Mouse (Mus musculus): ENCODE measurements around the gene Ubqln2. TPM values are rescaled to one million over a fixed set of nuclear protein-coding genes. Genes with fewer than 3 reads are reported as not detected.

Gene Ubqln2
- polyA plus RNA-seq, 1 experiment, result 116 TPM

GRCm38 (mm10) chrX:153505954-153506353 lies 7.9 kb downstream of the Ubqln2 start:
- Histone ChIP-seq H3K4me1 (ENCODE audit: control insufficient read depth, insufficient read depth, low read length) (no peaks in the 10 kb centered on the region), H3K27ac (ENCODE audit: insufficient read depth, low read length) (no peak overlapping the region), H3K27me3 (ENCODE audit: control insufficient read depth, insufficient read depth, low read length) (no peaks in the 10 kb centered on the region), H3K4me3 (replicated peaks; ENCODE audit: insufficient read depth, low read depth, low read length) (no peak overlapping the region)
- no peak for TF ChIP-seq POLR2A (IDR thresholded peaks at IDR 0.05; ENCODE audit: borderline replicate concordance, insufficient read depth, low read length)
- TF ChIP-seq CTCF (IDR thresholded peaks at IDR 0.05; ENCODE audit: borderline replicate concordance, insufficient read depth, low read depth, low read length), result peak; percentile 41; the same call in 1 of the 2 replicates
- WGBS, result 38% methylated on average over 9 of the region's 9 CpGs
- peak in 1 of 2 experiments; percentile 27 for DNase-seq

DNA sequence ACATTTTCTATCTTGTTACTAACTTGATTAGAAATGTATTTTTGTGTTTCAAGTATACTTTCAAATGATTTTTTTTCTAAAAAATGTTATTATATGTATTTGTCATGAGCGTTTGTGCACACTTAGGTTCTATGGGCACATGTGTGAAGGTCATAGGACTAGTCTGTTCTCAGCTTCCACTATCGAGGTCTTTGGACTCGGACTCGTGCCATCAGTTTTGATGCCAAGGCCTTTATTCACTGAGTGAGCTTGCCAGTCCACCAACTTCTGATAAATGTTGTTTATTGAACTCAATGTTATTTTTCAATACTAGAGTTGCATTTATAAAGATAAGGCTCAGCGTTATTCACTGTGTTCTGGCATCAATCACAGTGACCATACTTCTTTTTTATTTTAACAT lies 17.5 kb downstream of the Ubqln2 start:
- H3K27ac ChIP-seq (ENCODE audit: insufficient read depth, low read length), result no peak overlapping the region
- WGBS, result 83% methylated on average over 5 of the region's 5 CpGs
- no peak for DNase-seq
- no peaks in the 10 kb centered on the region for H3K27me3 ChIP-seq (ENCODE audit: control insufficient read depth, insufficient read depth, low read length)
- no peak overlapping the region for H3K4me3 ChIP-seq (replicated peaks; ENCODE audit: insufficient read depth, low read depth, low read length)
- no peak for TF ChIP-seq POLR2A (IDR thresholded peaks at IDR 0.05; ENCODE audit: borderline replicate concordance, insufficient read depth, low read length)
- TF ChIP-seq CTCF (IDR thresholded peaks at IDR 0.05; ENCODE audit: borderline replicate concordance, insufficient read depth, low read depth, low read length), result no peak
- no peaks in the 10 kb centered on the region for H3K4me1 ChIP-seq (ENCODE audit: control insufficient read depth, insufficient read depth, low read length)

DNA sequence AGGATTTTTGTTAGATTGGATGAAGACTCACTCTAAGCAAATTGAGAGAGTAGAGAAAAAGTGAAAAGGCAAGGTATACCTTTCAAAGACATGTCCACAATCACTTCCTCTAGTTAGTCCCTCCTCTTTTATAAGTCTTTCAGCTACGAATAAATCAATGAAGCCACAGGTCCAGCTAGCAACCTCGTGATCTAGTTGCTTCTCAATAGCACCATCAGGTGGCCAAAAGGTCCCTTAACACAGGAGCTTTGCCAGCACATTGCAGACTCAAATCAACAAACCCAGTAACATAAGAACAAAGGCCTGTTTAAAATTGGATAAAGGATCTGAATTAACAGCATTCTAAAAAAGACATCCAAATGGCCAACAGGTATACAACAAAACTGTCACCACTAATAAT lies 30.4 kb downstream of the Ubqln2 start:
- 6% methylated on average over 2 of the region's 2 CpGs for WGBS
- no peaks in the 10 kb centered on the region for H3K27me3 ChIP-seq (ENCODE audit: control insufficient read depth, insufficient read depth, low read length)
- DNase-seq, result peak; percentile 21 to 29
- H3K4me1 ChIP-seq (ENCODE audit: control insufficient read depth, insufficient read depth, low read length), result no peaks in the 10 kb centered on the region
- no peak for TF ChIP-seq POLR2A (IDR thresholded peaks at IDR 0.05; ENCODE audit: borderline replicate concordance, insufficient read depth, low read length)
- TF ChIP-seq CTCF (IDR thresholded peaks at IDR 0.05; ENCODE audit: borderline replicate concordance, insufficient read depth, low read depth, low read length), result peak; percentile 44; the same call in 1 of the 2 replicates
- no peak overlapping the region for H3K27ac ChIP-seq (ENCODE audit: insufficient read depth, low read length)
- no peak overlapping the region for H3K4me3 ChIP-seq (replicated peaks; ENCODE audit: insufficient read depth, low read depth, low read length)

Other genes with a start within 250 kb of the Ubqln2 start
- not detected in 2 replicates for gene Cypt3, start 60.4 kb downstream of the Ubqln2 start, polyA plus RNA-seq (2012; rRNA removed)
- 2.5 and 2.7 TPM in 2 replicates for gene Kctd12b, start 198.2 kb downstream of the Ubqln2 start, polyA plus RNA-seq (2012; rRNA removed)
- 108 and 110 TPM in 2 replicates for gene Nbdy, start 225.4 kb downstream of the Ubqln2 start, polyA plus RNA-seq (2012; rRNA removed)

Measured in cerebellum, adult 2 months (tissue).